Mouse (Mus musculus): ENCODE results near the gene Mrps18b.

DNA sequence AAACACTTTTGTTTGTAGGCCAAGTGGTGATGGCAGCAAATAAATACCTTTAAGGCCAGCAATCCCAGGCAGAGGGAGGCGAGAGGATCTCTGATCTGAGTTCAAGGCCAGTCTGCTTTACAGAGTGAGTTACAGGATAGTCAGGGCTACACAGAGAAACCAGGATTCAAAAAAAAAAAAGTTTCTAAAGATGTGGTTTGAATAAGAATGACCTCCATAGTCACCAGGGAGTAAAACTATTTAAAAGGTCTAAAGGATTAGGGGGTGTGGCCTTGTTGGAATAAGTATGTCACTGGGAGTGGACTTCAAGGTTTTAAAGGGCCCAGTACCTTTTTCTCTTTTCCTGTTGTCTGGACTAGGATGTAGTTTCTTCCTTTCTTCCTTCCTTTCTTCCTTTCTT, 23.8 kb upstream of the Mrps18b start:
- TF ChIP-seq CTCF (IDR thresholded peaks at IDR 0.05; ENCODE audit: low read depth, low read length) (no peak), EP300 (IDR thresholded peaks at IDR 0.05; ENCODE audit: insufficient read depth, low read depth, low read length) (no peak), POLR2A (IDR thresholded peaks at IDR 0.05; ENCODE audit: insufficient read depth, low read length) (no peak)
